Mouse (Mus musculus) Muller cell, postnatal 12 days (primary cell): Measurements from ENCODE around the gene Gm21858.
"Not testable (repeated sequence)": the region's sequence is repeated elsewhere in the genome, so short reads cannot be mapped to it uniquely, and the experiment has no call there.

Experiments used
- DNase-seq: peaks from one replicate; pipeline ENCODE4 v3.0.0-alpha.2; 2015; ENCODE audit errors: inconsistent ontology term

Gm21858 gene

DNA sequence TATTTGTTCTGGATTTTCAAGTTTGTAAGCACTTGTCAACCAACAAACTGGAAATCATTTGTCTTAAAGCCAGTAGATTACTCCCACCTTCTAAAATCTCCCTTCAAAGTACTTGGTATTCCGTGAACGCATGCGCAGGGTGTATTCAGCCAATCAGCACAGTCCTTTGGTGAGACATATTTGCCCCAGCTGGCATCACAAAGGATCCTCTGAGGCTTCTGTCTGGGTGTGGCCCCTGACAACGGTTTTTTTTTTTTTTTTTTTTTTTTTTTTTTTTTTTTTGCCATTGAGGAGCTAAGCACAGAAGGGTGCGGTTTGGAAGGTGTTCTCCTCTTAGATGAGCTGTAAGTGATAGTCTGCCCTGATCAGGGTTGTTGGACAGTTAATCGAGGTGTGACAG lies at the start of gene Gm21858:
Gm21858 (plus strand) TSS at position 301 of the 400 bp plus-strand sequence.
- not testable (repeated sequence) for DNase-seq
